Mouse (Mus musculus) erythroblast, embryonic 14.5 days (primary cell): ENCODE measurements at regions not wholly inside any gene's neighbourhood (a gene's known extent, or its start where the extent isn't known, plus 50 kb on each side); places are given as distances from the start of the nearest gene placed in this dataset.

Source experiments
- GATA1 ChIP-seq: IDR thresholded peaks from 2 replicates; pipeline ENCODE4 v1.6.1; 2012; ENCODE audit warnings: low read length, inconsistent platforms, mixed read lengths
- TAL1 ChIP-seq: IDR thresholded peaks from 3 replicates; pipeline ENCODE4 v1.6.1; 2012; ENCODE audit warnings: low read length, inconsistent platforms, mixed read lengths

DNA sequence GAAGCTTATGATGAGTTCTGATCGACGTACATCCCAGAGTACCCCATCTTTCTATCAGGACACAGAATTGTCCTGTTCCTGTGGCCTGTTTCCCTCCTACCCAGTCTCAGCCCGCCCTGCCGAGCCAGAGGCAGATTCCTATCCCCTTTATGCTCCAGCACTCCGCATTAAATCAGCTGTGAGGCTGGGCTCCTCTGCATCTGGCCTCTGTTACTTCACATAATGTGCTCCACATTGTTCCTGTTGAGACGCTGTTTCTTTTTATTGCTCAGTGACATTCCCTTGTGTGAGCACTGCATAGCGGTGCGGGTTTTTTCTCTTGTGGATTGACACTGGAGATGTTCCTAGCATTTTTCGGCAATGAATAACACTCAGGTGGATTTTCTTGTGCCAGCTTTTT, 68.2 kb upstream of the Shb start:
- TF ChIP-seq TAL1 (no peak), GATA1 (no peak)
